Mouse (Mus musculus) cerebellum, adult 2 months (tissue): ENCODE measurements around the gene Gm21119.
"Not testable (repeated sequence)": the region's sequence is repeated elsewhere in the genome, so short reads cannot be mapped to it uniquely, and the experiment has no call there.

ENCODE experiments used
- CTCF ChIP-seq: fragments of 200-500 bp; IDR thresholded peaks from 2 replicates; pipeline ENCODE4 v1.5.1; 2011; ENCODE audit warnings: low read depth, mild to moderate bottlenecking, control low read depth, low read length, moderate library complexity, borderline replicate concordance; ENCODE audit not compliant: insufficient read depth
- POLR2A ChIP-seq: fragments of 200-500 bp; IDR thresholded peaks from 2 replicates; pipeline ENCODE4 v1.6.1; 2011; ENCODE audit warnings: low read length, control low read depth, borderline replicate concordance; ENCODE audit not compliant: insufficient read depth

DNA sequence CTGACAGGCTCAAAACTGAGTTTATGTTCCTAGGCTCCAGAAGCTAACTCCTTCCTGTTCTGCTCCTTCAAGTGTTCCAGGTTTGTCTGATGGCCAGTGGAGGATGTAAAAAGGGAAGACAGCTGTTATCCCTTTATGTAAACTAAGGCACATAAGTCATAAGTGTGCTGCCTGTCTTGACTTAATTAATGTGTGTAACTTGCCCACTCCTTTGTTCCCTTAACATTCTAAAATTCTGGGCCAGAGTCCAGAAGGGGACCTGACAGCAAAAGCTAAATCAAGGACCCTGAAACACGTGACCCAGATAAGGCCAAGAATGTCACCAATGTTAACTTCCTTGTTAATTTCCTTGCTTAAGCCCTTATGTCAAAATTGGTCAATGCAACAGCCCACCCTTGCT lies 3.9 kb upstream of the Gm21119 start:
- TF ChIP-seq CTCF, POLR2A: not testable (repeated sequence)
